Comparison of ENCODE assay signal across 7 mouse cellular contexts in the genomic region with DNA sequence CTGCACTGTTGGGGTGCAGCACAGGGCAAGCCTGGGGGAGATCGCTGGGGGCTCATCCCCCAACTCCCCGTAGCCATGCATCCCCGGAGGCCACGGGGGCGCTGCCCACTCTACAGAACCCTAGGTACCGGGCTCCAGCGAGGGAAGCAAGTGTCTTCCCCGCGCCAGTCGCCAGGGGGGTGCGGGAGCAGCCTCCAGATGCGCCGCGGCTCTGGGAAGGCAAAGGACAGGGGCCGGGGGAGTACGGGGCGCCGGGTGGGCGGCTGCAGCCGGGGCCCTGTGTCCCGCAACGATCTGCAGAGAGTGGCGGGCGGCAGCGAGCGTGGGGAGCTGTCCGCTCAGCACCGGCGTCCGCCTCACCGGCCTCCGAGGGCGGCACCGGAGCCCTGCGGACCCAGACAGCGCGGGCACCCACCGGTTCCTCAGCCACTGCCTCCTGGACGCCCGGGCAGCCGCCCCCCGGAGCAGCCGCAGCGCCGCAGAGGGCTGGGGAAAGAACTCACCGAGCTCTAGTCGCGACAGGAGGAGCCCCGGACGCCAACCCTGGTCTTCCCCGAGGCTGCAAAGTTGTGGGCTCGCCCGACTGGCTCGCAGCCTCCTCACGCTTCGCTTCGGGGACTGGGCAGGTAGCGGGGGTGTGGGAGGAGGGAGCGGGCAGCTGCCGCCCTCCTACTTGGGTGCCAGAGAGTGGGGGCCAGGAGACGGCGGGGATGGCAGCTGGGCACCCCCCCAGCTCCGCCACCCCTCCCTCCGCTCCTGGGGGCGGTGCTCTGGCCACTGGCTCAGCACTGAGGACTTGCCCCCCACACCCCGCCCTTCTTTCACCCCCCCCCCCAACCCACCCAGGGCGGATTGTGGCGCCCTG. TPM values are rescaled to one million over a fixed set of nuclear protein-coding genes. Genes with fewer than 3 reads are reported as not detected.
DNase-seq lines count a peak whose midpoint lies in the region; ATAC-seq and TF ChIP-seq lines count a peak whose summit lies in the region.

A gene (minus strand): TSS at position 541 of the 865 bp plus-strand sequence.

- no peaks in the 10 kb centered on the region for H3K9me3 ChIP-seq in forebrain, embryonic 10.5 days
- no peaks in the 10 kb centered on the region for H3K9me3 ChIP-seq in hindbrain, postnatal 0 days (ENCODE audit: low read length)

- peak; percentile 77 for ATAC-seq in hindbrain, postnatal 0 days
- no peak for ATAC-seq in erythroblast, adult 5-6 weeks (replicated peaks; ENCODE audit: low FRiP score, poor library complexity, severe bottlenecking)

- H3K27ac ChIP-seq in cerebellum, adult 2 months (ENCODE audit: insufficient read depth, low read length) = peak within 1 kb of the TSS; percentile 73
- peak within 1 kb of the TSS; percentile 66; the same call in 1 of the 2 replicates for H3K27ac ChIP-seq in forebrain, embryonic 10.5 days
- H3K27ac ChIP-seq in hindbrain, postnatal 0 days = peak within 1 kb of the TSS; percentile 69

- no peaks in the 10 kb centered on the region for H3K36me3 ChIP-seq in forebrain, embryonic 10.5 days (replicated peaks)
- no peaks in the 10 kb centered on the region for H3K36me3 ChIP-seq in hindbrain, postnatal 0 days (ENCODE audit: insufficient read depth, low read length)

- TF ChIP-seq CTCF in cerebellum, adult 2 months (IDR thresholded peaks at IDR 0.05; ENCODE audit: borderline replicate concordance, insufficient read depth, low read depth, low read length) = peak; percentile 28
- peak; percentile 61 for TF ChIP-seq CTCF in hindbrain, postnatal 0 days (IDR thresholded peaks at IDR 0.05; ENCODE audit: low read depth)

- peak within 1 kb of the TSS; percentile 78 for H3K9ac ChIP-seq in hindbrain, postnatal 0 days (replicated peaks; ENCODE audit: low read length)

- under 1% methylated on average over 62 of the region's 68 CpGs for WGBS in cerebellum, adult 2 months
- WGBS in forebrain, embryonic 10.5 days = under 1% methylated on average over 65 of the region's 68 CpGs
- WGBS in hindbrain, postnatal 0 days = 1% methylated on average over 49 of the region's 68 CpGs

- peak within 1 kb of the TSS; percentile 85 for H3K4me3 ChIP-seq in cerebellum, adult 2 months (replicated peaks; ENCODE audit: insufficient read depth, low read depth, low read length)
- H3K4me3 ChIP-seq in forebrain, embryonic 10.5 days = peak within 1 kb of the TSS; percentile 60
- peak within 1 kb of the TSS; percentile 64 for H3K4me3 ChIP-seq in hindbrain, postnatal 0 days (ENCODE audit: low read length)

- peak within 1 kb of the TSS; percentile 78 for H3K4me2 ChIP-seq in hindbrain, postnatal 0 days (ENCODE audit: low read depth, low read length)

- H3K27me3 ChIP-seq in cerebellum, adult 2 months (ENCODE audit: control insufficient read depth, insufficient read depth, low read length) = no peaks in the 10 kb centered on the region
- peaks cover 86% of the 10 kb centered on the region for H3K27me3 ChIP-seq in forebrain, embryonic 10.5 days (ENCODE audit: poor library complexity, severe bottlenecking)
- H3K27me3 ChIP-seq in hindbrain, postnatal 0 days (ENCODE audit: insufficient read depth, low read length) = 0 out of 2 replicates have a peak, but pooled peaks cover 10% of the 10 kb centered on the region

- H3K4me1 ChIP-seq in cerebellum, adult 2 months (ENCODE audit: control insufficient read depth, insufficient read depth, low read length) = peaks cover 19% of the 10 kb centered on the region
- peaks cover 39% of the 10 kb centered on the region for H3K4me1 ChIP-seq in forebrain, embryonic 10.5 days
- 0 out of 2 replicates have a peak, but pooled peaks cover 6% of the 10 kb centered on the region for H3K4me1 ChIP-seq in hindbrain, postnatal 0 days (ENCODE audit: insufficient read depth, low read length)

- no peak for TF ChIP-seq POLR2A in cerebellum, adult 2 months (IDR thresholded peaks at IDR 0.05; ENCODE audit: borderline replicate concordance, insufficient read depth, low read length)

- peak; percentile 61 for DNase-seq in right cerebral cortex, postnatal 14 days
- DNase-seq in right cerebral cortex, postnatal 36 days (ENCODE audit: low spot score in 2 of 2) = no peak
- peak; percentile 59 to 69 for DNase-seq in cerebellum, adult 2 months
- DNase-seq in forebrain, embryonic 10.5 days (ENCODE audit: extremely low spot score, low spot score) = peak; percentile 51
- DNase-seq in hindbrain, postnatal 0 days (ENCODE audit: low spot score) = peak; percentile 81
- peak; percentile 41 for DNase-seq in lung, postnatal 10 days

RNA-seq across cellular contexts. Expression of the gene that starts here (rescaled TPM):
- polyA plus RNA-seq in cerebellum, adult 2 months (2012; rRNA removed) = 28.1 and 29.3 TPM in 2 replicates
- polyA plus RNA-seq in forebrain, embryonic 10.5 days (2016; fragmentation: Nextera tagmentation; extraction: Ambion mirVana) = 0.07 TPM in 1 of 2 replicates, not detected in the other
- 38.6 and 39.4 TPM in 2 replicates for total RNA-seq in hindbrain, postnatal 0 days (2014; rRNA removed)
- polyA plus RNA-seq in hindbrain, postnatal 0 days (2015; fragmentation: Nextera tagmentation; extraction: Ambion mirVana) = 21.8 and 25.2 TPM in 2 replicates
- total RNA-seq in erythroblast, adult 5-6 weeks (2015; ENCODE audit: low replicate concordance) = not detected in 2 replicates
- 0.43 TPM in 1 of 2 replicates, not detected in the other for total RNA-seq in erythroblast, adult 5-6 weeks (2017; ENCODE audit: low replicate concordance)

Comparison
In these comparisons a context has a peak if more than half of its experiments do, and no peak if none do; other contexts are left out.
1. RNA of the gene that starts here (total RNA-seq): 38.6 to 39.4 TPM in hindbrain, postnatal 0 days; 0.43 TPM in erythroblast, adult 5-6 weeks; every median in the first group is over 10 times any median in the second.
2. RNA of the gene that starts here (polyA plus RNA-seq): 28.1 to 29.3 TPM in cerebellum, adult 2 months and 21.8 to 25.2 TPM in hindbrain, postnatal 0 days; 0.07 TPM in forebrain, embryonic 10.5 days; every median in the first group is over 10 times any median in the second.
3. DNase-seq: peak in right cerebral cortex, postnatal 14 days (single experiment), cerebellum, adult 2 months (2 of 2), hindbrain, postnatal 0 days (single experiment) and lung, postnatal 10 days (single experiment); none in right cerebral cortex, postnatal 36 days (0 of 2).
4. Peak in DNase-seq, H3K4me3 ChIP-seq and H3K27ac ChIP-seq in forebrain, embryonic 10.5 days; RNA of the gene not detected or under 1 TPM.
5. Peak in every context shown above with its lines, with median percentiles within 50 percentile points of each other: H3K27ac ChIP-seq and H3K4me3 ChIP-seq.